Comparison of ENCODE assay signal across 11 mouse cellular contexts in the genomic region with DNA sequence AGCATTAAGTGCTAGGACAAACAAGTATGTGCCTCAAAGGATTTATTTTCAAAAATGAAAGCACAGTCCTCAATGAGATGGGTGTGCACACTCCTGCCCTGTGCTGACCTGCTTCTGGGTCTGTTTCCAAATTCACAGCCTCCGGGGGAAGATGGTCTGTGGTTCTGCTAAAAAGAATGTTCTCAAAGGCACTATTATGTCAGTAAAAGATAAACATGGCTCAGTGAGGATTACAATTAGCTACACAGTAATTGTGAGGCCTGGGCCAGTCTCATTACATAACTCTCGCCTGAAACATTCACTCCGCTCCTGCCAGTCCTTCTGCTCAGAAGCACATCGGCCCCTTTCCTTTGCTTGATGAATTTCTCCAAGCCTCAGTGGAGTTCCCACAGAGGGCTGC. TPM values are rescaled to one million over a fixed set of nuclear protein-coding genes. Genes with fewer than 3 reads are reported as not detected.
DNase-seq lines count a peak whose midpoint lies in the region; ATAC-seq and TF ChIP-seq lines count a peak whose summit lies in the region.
"Had no signal": no experiment of that assay in that cellular context is flagged by ENCODE, and none has a peak within 500 bp of the region (broad histone marks: within the 10 kb centered on the region; RNA-seq: fewer than 3 reads in every experiment).

No protein-coding gene starts in this region.

- no peak for ATAC-seq in kidney, embryonic 14.5 days (ENCODE audit: low FRiP score, low TSS enrichment)
- ATAC-seq in cerebellum, adult (ENCODE audit: insufficient number of reproducible peaks, low FRiP score, low TSS enrichment) = no peak

- H3K4me2 ChIP-seq in kidney, embryonic 14.5 days (replicated peaks; ENCODE audit: low read depth, low read length) = no peak overlapping the region
- H3K4me2 ChIP-seq: heart, embryonic 15.5 days had no signal

- 64% methylated on average over 4 of the region's 4 CpGs for WGBS in kidney, adult 2 months
- 89% methylated on average over 4 of the region's 4 CpGs for WGBS in kidney, embryonic 14.5 days

- H3K4me3 ChIP-seq in kidney, adult 2 months (ENCODE audit: insufficient read depth, low read depth, low read length) = no peak overlapping the region
- H3K4me3 ChIP-seq in kidney, embryonic 14.5 days (ENCODE audit: low read length) = no peak overlapping the region
- H3K4me3 ChIP-seq: heart, embryonic 15.5 days had no signal

- H3K27me3 ChIP-seq in kidney, adult 2 months (replicated peaks; ENCODE audit: control insufficient read depth, insufficient read depth, low read length) = no peaks in the 10 kb centered on the region
- H3K27me3 ChIP-seq in kidney, embryonic 14.5 days (ENCODE audit: control insufficient read depth, insufficient read depth, low read length) = no peaks in the 10 kb centered on the region
- H3K27me3 ChIP-seq: heart, embryonic 15.5 days had no signal

- peaks cover 1% of the 10 kb centered on the region for H3K36me3 ChIP-seq in kidney, adult 2 months (ENCODE audit: control insufficient read depth, insufficient read depth, low read length)
- H3K36me3 ChIP-seq in kidney, embryonic 14.5 days (ENCODE audit: control insufficient read depth, insufficient read depth, low read length) = peaks cover 47% of the 10 kb centered on the region; the same call in 1 of the 2 replicates

- no peak overlapping the region for H3K9ac ChIP-seq in kidney, embryonic 14.5 days (ENCODE audit: low read depth, low read length)
- H3K9ac ChIP-seq: heart, embryonic 15.5 days had no signal

- no peak overlapping the region for H3K27ac ChIP-seq in kidney, adult 2 months (ENCODE audit: insufficient read depth, low read depth, low read length)
- no peak overlapping the region for H3K27ac ChIP-seq in kidney, embryonic 14.5 days (ENCODE audit: low read depth, low read length)
- H3K27ac ChIP-seq: heart, embryonic 15.5 days had no signal

- no peak for TF ChIP-seq POLR2A in kidney, adult 2 months (IDR thresholded peaks at IDR 0.05; ENCODE audit: low read depth, low read length)
- no peak for TF ChIP-seq POLR2A in brain, embryonic 14.5 days (IDR thresholded peaks at IDR 0.05; ENCODE audit: borderline replicate concordance, extremely low read depth, insufficient read depth, insufficient read length, poor library complexity, severe bottlenecking)

- no peaks in the 10 kb centered on the region for H3K4me1 ChIP-seq in kidney, adult 2 months (ENCODE audit: control insufficient read depth, insufficient read depth, low read length)
- no peaks in the 10 kb centered on the region for H3K4me1 ChIP-seq in kidney, embryonic 14.5 days (ENCODE audit: control insufficient read depth, insufficient read depth, low read length)
- H3K4me1 ChIP-seq: heart, embryonic 15.5 days had no signal

- no peaks in the 10 kb centered on the region for H3K9me3 ChIP-seq in kidney, embryonic 14.5 days (ENCODE audit: control insufficient read depth, low read length)
- H3K9me3 ChIP-seq: heart, embryonic 15.5 days had no signal

- DNase-seq in kidney, adult 2 months = peak; percentile 55
- peak; percentile 96 for DNase-seq in Muller cell, postnatal 12 days (ENCODE audit: inconsistent ontology term)
- peak; percentile 64 for DNase-seq in brain, embryonic 14.5 days (ENCODE audit: low read depth)
- peak; percentile 14 to 71 for DNase-seq in layer of hippocampus, postnatal 14 days (ENCODE audit: low spot score in 2 of 2)
- DNase-seq in adrenal gland, adult 2 months = no peak
- no peak for DNase-seq in cerebellum, adult 8-10 months
- DNase-seq: cerebellum, adult 9-11 months; midbrain, embryonic 14.5 days had no signal

- no peak for TF ChIP-seq CTCF in kidney, adult 2 months (conservative IDR thresholded peaks at IDR 0.05; ENCODE audit: insufficient read depth, insufficient read length, low read depth, low read length)
- TF ChIP-seq CTCF in brain, embryonic 14.5 days (IDR thresholded peaks at IDR 0.05; ENCODE audit: borderline replicate concordance, extremely low read depth, insufficient read depth, insufficient read length) = no peak

RNA-seq across cellular contexts. Expression of a gene that starts 18.6 kb away (rescaled TPM):
- polyA plus RNA-seq in kidney, adult 2 months (2012; rRNA removed) = 7.5 and 9.2 TPM in 2 replicates
- 36.9 and 48.2 TPM in 2 replicates for polyA plus RNA-seq in kidney, embryonic 14.5 days (2014; fragmentation: Nextera tagmentation; extraction: Ambion mirVana)
- 12.4 and 13.5 TPM in 2 replicates for polyA plus RNA-seq in brain, embryonic 14.5 days (2012; rRNA removed)
- 10 to 100 TPM; 18.3 to 22.1 TPM for total RNA-seq in layer of hippocampus, postnatal 14 days (2021)
- 10 to 100 TPM; 14.6 to 15.7 TPM for total RNA-seq in adrenal gland, adult 2 months (2021)
- polyA plus RNA-seq in adrenal gland, adult 2 months (2012; rRNA removed) = 2.1 and 2.9 TPM in 2 replicates

RNA-seq across cellular contexts. Expression of a gene that starts 27.0 kb away (rescaled TPM):
- polyA plus RNA-seq in kidney, adult 2 months (2012; rRNA removed) = 0.22 and 0.25 TPM in 2 replicates
- 12.3 and 15.8 TPM in 2 replicates for polyA plus RNA-seq in kidney, embryonic 14.5 days (2014; fragmentation: Nextera tagmentation; extraction: Ambion mirVana)
- polyA plus RNA-seq in brain, embryonic 14.5 days (2012; rRNA removed) = 9.4 and 10.8 TPM in 2 replicates
- total RNA-seq in layer of hippocampus, postnatal 14 days (2021) = 1 to 10 TPM; 3.8 to 4.7 TPM
- total RNA-seq in adrenal gland, adult 2 months (2021) = 1 to 10 TPM; 1.3 to 1.9 TPM
- 0.27 and 0.42 TPM in 2 replicates for polyA plus RNA-seq in adrenal gland, adult 2 months (2012; rRNA removed)

Comparison
In these comparisons a context has a peak if more than half of its experiments do, and no peak if none do; other contexts are left out.
1. DNase-seq: peak in kidney, adult 2 months (single experiment), Muller cell, postnatal 12 days (single experiment), brain, embryonic 14.5 days (single experiment) and layer of hippocampus, postnatal 14 days (2 of 2); none in adrenal gland, adult 2 months (single experiment) and cerebellum, adult 8-10 months (single experiment).